Mouse (Mus musculus) Patski (cell line): ENCODE results near the gene Gse1. TPM values are rescaled to one million over a fixed set of nuclear protein-coding genes. Genes with fewer than 3 reads are reported as not detected.

ENCODE experiments used
- ATAC-seq: fragments of 100-300 bp; one replicate; pipeline ENCODE4 v1.8.0; 2021
- CTCF ChIA-PET: fragments of 350-600 bp; sonication (Branson Sonifier 250); formaldehyde crosslinking; loops from one replicate; lab custom pipeline; 2022; ENCODE audit warnings: inconsistent platforms; lab: Charles Lee
- POLR2A ChIA-PET: fragments of 350-600 bp; sonication (Branson Sonifier 250); formaldehyde crosslinking; loops from one replicate; lab custom pipeline; 2022; ENCODE audit warnings: antibody characterized with exemption, inconsistent platforms; lab: Charles Lee
- DNase-seq: peaks from one replicate; pipeline ENCODE4 v3.0.0-alpha.2; 2011; ENCODE audit warnings: low read depth, low spot score
- H3K27me3 ChIP-seq: fragments of 371-371 bp; one replicate; pipeline ENCODE4 v1.5.1; 2021
- CTCF ChIP-seq: fragments of 100-300 bp; IDR thresholded peaks from one replicate; pipeline ENCODE4 v1.5.1; 2021
- in situ Hi-C: fragments of 300-500 bp; cut with MboI; formaldehyde crosslinking; loops from 3 replicates; pipeline ENCODE4 v1.11.1; 2018; ENCODE audit warnings: low pct_unique_long_range_greater_than_20kb, mixed read lengths
- polyA plus RNA-seq: library from polyadenylated mRNA; unstranded; gene quantifications from one replicate; pipeline ENCODE4 v1.2.3, GENCODE M21; 2021

Gene Gse1
- polyA plus RNA-seq, 1 experiment from 2014 or later: 19.8 TPM

DNA sequence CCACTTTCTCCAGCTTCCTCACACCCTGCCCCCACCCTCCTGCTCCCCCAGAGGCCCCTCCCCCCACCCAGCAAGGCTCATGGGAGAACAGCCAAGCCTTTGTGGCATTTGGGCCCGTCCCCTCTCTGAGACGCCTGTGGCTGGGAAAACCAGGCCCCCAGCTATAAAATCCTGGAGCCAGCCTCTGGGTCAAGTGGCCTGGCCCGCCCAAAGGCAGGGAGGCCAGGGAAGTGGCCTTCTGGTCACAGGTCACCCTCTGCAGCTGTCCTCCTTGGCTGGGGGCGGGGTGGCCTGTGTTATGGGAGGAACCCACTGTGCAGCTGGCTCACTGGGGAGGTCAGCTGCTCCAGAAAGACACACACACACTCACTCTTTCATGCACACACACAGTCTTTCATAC lies 37.2 kb downstream of the Gse1 start:
- ChIA-PET POLR2A (interaction anchor here (0.6 to 1.2 kb wide), 2 partner anchors 41 to 59 kb away, joined by 3 read pairs; no protein-coding TSS in a partner anchor), CTCF (interaction anchor here (0.7 to 2.1 kb wide), 6 partner anchors 15 to 86 kb away, joined by 3 to 6 read pairs (median 4); no protein-coding TSS in a partner anchor)
- no peak for TF ChIP-seq CTCF
- in situ Hi-C loops: loop anchor here (5.0 kb wide), 1 partner anchor 33 kb away; no protein-coding TSS in a partner anchor
- no peak for ATAC-seq
- DNase-seq: peak; percentile 25
- no peaks in the 10 kb centered on the region for H3K27me3 ChIP-seq

DNA sequence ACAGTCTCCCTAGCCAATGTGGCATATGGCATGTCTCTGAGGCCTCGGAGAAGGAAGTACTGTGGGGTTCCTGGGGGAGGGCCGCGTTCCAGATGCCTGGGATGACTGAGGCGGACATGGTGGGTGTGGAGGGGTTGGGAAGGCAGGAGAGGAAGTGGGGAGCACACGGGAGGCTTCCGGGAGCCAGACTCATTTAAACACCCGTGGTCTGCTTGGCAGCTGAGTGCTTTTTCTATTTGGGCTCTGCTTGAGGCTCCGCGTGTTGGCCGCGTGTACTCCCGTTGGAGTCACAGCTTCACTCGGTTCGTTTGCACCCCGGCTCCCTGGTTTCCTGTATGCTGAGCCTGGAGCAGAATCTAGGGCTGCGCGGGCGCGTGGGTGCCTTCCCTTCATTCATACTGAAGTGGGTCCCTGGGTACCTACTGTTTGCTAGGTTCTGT lies 40.3 kb downstream of the Gse1 start:
- ChIA-PET CTCF (interaction anchor here (1.0 kb wide), 1 partner anchor 14 kb away, joined by 3 read pairs; no protein-coding TSS in a partner anchor), POLR2A (no interaction called here)
- in situ Hi-C loops: loop anchor here (5.0 kb wide), 1 partner anchor 36 kb away; no protein-coding TSS in a partner anchor
- DNase-seq (no peak), ATAC-seq (no peak)
- TF ChIP-seq CTCF: no peak
- no peaks in the 10 kb centered on the region for H3K27me3 ChIP-seq

DNA sequence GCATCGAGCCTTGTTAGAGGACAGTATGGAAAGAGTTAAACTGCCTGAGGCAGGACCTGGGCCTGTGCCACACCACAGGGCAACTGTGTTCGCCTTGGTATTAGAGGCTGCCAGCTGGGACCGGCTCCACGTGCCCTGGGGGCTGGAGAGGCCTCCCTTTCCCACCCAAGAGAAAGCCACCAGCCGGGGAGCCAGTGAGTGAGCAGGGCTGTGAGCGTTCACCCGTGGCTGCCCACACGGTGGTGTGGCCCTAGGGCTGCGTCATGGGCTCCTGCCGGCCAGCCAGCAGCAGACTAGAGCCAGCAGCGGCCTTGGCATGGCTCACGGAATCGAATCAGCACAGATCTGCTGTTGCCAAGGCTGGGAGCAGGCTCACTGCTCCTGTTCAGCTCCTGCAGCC lies 42.2 kb downstream of the Gse1 start:
- ATAC-seq (peak; percentile 73), DNase-seq (peak; percentile 83)
- TF ChIP-seq CTCF: no peak
- POLR2A ChIA-PET: no interaction called here
- CTCF ChIA-PET: interaction anchor here (1.0 to 1.8 kb wide), 4 partner anchors 11 to 92 kb away, joined by 3 to 5 read pairs (median 4); no protein-coding TSS in a partner anchor
- in situ Hi-C loops: no loop called here
- H3K27me3 ChIP-seq: no peaks in the 10 kb centered on the region

DNA sequence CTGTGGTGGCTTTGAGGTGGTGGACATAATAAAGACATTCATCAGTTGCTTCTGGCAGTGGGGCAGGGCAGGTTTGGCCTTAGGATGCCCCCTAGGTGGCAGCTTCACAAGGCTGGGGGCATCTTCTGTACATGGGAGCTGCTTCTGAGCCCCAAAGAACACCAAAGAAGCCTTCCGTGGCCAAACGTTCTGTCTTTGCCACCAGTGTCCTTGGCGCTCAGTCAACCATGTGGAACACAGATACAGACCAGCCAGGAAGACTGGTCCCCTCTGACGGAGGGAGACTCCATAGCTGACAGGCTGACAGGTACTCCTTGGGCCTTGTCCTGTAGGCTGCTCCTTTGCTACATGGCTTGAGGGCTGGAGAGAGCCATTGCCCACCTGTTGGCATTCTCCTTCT lies 45.2 kb downstream of the Gse1 start:
- ATAC-seq (no peak), DNase-seq (no peak)
- CTCF ChIA-PET: interaction anchor here (0.8 to 2.2 kb wide), 3 partner anchors 8 to 28 kb away, joined by 3 to 9 read pairs (median 6); no protein-coding TSS in a partner anchor
- POLR2A ChIA-PET: interaction anchor here (0.5 kb wide), 1 partner anchor 262 kb away, joined by 5 read pairs; no protein-coding TSS in a partner anchor
- no peak for TF ChIP-seq CTCF
- in situ Hi-C loops: no loop called here
- no peaks in the 10 kb centered on the region for H3K27me3 ChIP-seq

DNA sequence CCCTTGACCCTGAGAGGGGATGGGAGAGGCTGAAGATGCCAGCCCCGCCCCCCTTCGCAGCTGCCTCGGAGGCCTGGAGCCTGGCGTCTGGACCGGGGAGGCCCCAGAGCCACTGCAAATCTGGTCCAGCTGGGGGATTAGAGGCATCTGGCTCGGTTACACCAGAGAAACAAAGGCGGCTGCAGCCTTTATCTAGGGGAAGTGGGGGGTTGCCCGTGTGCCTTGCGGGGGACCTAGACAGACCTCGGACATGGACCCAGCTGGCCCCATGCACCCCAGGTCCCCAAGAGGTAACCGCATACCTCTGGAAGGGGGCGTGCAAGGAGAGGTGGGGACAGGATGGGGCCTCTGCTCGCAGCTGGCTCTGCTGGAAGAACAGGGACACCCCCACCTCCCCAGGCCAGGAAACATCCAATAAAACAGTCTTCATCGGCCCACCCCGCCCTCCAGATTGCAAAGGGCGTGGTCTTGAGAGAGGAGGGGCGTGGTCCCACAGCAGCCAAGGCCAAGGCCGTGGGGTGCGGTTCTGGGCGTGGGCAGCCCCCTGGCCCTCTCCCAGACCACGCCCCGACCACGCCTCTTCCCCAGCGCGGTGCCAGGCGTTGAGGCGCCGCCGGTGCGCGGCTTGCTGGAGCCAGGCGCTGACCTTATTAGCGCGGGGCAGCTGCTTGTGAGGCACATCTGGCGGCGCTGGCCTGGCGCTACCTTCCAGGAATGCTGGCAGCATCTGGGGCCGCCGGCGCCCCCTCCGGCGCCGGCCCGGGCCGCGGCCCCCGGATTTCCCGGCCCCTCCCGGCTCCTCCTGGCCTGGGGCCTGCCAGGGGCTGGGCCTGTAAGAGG lies 48.0 kb downstream of the Gse1 start:
- no peaks in the 10 kb centered on the region for H3K27me3 ChIP-seq
- DNase-seq (no peak), ATAC-seq (no peak)
- TF ChIP-seq CTCF: no peak
- in situ Hi-C loops: loop anchor here (5.0 kb wide), 2 partner anchors 41 to 94 kb away; no protein-coding TSS in a partner anchor
- POLR2A ChIA-PET: no interaction called here
- CTCF ChIA-PET: interaction anchor here (0.9 to 2.6 kb wide), 3 partner anchors 12 to 98 kb away, joined by 3 to 8 read pairs (median 5); no protein-coding TSS in a partner anchor

DNA sequence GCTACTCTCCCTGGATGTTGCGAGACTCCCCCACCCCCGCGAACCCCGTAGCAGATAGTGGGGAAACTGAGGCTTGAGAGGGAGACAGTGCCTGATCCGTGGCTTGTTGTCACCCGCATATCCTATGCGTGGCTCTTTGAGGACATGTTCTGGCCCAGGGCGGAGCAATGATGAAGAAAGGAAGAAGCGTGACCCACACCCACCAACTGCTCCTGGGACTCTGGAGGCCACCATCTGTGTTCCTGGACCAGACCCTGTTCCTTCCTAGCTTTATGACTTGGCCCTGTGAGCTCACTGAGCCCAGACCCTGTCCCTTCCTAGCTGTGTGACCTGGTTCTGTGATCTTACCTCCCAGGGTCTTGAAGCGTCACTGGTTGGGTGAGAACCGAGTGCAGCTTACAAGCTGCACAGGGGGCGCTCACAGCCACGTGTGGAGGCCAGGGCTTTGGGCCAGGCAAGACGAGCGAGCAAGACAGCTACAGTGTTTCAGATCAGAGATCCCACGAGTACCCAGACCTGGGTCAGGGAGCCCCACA lies 48.7 kb downstream of the Gse1 start:
- ChIA-PET CTCF (interaction anchor here (1.0 to 2.6 kb wide), 3 partner anchors 12 to 98 kb away, joined by 3 to 8 read pairs (median 3); no protein-coding TSS in a partner anchor), POLR2A (no interaction called here)
- ATAC-seq (no peak), DNase-seq (no peak)
- in situ Hi-C loops: loop anchor here (5.0 kb wide), 2 partner anchors 40 to 95 kb away; no protein-coding TSS in a partner anchor
- TF ChIP-seq CTCF: no peak
- H3K27me3 ChIP-seq: no peaks in the 10 kb centered on the region

DNA sequence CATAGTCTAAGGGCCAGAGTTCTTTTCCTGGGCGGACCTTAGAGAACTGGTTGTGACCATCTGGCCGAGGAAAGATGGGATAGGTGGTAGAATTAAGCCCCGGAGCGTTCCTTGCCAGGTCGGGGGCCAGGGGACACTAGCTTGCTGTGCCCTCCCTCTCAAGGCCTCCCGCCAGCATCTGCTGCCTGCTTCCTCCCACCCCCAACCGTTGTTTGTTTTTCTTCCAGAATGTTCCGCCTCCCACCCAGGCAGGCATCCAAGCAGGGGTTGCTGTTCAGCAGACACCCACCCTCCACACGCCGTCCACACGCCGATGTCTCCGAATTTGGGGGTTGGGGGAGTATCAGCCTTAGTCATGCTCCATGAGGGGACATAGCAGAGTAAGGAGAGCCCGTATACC lies 49.8 kb downstream of the Gse1 start:
- ATAC-seq (no peak), DNase-seq (no peak)
- no peaks in the 10 kb centered on the region for H3K27me3 ChIP-seq
- no peak for TF ChIP-seq CTCF
- ChIA-PET CTCF (interaction anchor here (1.1 to 2.6 kb wide), 2 partner anchors 11 to 99 kb away, joined by 3 to 8 read pairs; no protein-coding TSS in a partner anchor), POLR2A (no interaction called here)
- in situ Hi-C loops: loop anchor here (5.0 kb wide), 2 partner anchors 39 to 96 kb away; no protein-coding TSS in a partner anchor

DNA sequence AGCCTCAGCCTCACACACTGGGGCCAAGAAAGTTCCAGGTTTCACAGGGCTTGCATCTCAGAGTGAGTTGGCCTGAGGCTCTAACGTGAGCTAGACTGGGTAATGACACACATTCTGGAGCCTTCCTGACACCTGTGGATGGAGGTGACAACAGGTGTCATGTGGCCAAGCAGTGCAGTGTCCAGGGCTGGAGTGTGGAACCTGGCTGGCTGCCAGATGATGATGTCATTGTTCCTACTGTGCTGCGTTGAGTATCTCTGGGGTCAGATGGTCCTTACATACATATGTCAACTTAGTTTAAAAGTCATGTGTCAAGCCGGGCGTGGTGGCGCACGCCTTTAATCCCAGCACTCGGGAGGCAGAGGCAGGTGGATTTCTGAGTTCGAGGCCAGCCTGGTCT lies 51.2 kb downstream of the Gse1 start:
- CTCF ChIA-PET: interaction anchor here (2.6 kb wide), 1 partner anchor 9 kb away, joined by 8 read pairs; no protein-coding TSS in a partner anchor
- no peak for TF ChIP-seq CTCF
- no peak for DNase-seq
- no peaks in the 10 kb centered on the region for H3K27me3 ChIP-seq
- ATAC-seq: no peak
- in situ Hi-C loops: loop anchor here (5.0 kb wide), 2 partner anchors 38 to 97 kb away; no protein-coding TSS in a partner anchor
- POLR2A ChIA-PET: no interaction called here

DNA sequence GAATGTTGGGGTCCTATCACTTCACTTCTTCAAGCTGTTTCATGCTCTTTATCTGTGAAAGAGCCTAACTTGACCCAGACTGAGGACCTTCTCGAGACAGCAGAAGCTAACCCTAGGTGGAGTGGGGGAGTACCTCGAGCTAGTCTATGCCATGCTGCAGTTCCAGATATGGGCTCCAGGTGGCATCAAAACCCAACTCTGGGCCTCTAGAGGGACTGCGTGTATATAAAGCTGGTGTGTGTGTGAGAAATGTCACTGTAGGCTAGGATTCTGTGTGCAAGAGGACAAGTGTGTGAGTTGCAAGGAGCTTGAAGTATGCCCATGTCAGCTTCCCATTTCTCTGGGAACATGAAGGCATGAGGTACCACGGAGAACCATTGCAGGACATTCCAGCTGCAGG lies 53.2 kb downstream of the Gse1 start:
- H3K27me3 ChIP-seq: no peaks in the 10 kb centered on the region
- DNase-seq (no peak), ATAC-seq (no peak)
- TF ChIP-seq CTCF: no peak
- in situ Hi-C loops: no loop called here
- ChIA-PET POLR2A (no interaction called here), CTCF (interaction anchor here (0.7 to 2.1 kb wide), 19 partner anchors 9 to 315 kb away, joined by 3 to 13 read pairs (median 4); no protein-coding TSS in a partner anchor)

DNA sequence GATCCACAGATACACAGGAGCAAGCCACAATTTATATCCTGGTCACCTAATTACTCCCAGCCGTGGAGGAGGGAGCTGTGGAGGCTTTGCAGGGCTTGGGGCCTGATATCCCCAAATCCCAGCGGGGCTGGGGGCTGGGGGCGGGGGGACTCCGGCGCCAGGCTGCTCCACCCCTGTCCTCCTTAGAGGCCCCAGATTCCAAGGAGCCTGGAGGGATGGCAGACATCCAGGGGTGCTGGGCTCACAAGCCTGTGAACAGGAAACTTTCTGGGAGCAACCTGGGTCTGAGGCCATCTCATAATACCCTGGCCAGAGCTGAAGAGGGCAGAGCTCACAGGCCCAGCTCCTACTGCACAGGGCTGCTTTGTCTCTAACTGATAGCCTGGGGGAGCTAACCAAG lies 54.2 kb downstream of the Gse1 start:
- DNase-seq (no peak), ATAC-seq (no peak)
- H3K27me3 ChIP-seq: no peaks in the 10 kb centered on the region
- CTCF ChIA-PET: interaction anchor here (0.9 kb wide), 1 partner anchor 13 kb away, joined by 3 read pairs; no protein-coding TSS in a partner anchor
- TF ChIP-seq CTCF: no peak
- POLR2A ChIA-PET: interaction anchor here (0.6 kb wide), 1 partner anchor 42 kb away, joined by 5 read pairs; no protein-coding TSS in a partner anchor
- in situ Hi-C loops: no loop called here
